Mouse (Mus musculus) liver, postnatal 0 days (tissue): Measurements from ENCODE around the gene Ndfip2.

Source experiments
- CTCF ChIP-seq: sonication (generic); IDR thresholded peaks from 2 replicates; pipeline ENCODE4 v1.5.1; 2016; ENCODE audit warnings: antibody characterized with exemption, low read depth
- EP300 ChIP-seq: IDR thresholded peaks from 2 replicates; pipeline ENCODE4 v1.6.1; 2016; ENCODE audit warnings: antibody characterized with exemption, low read depth, mild to moderate bottlenecking

- no peak for TF ChIP-seq CTCF
- TF ChIP-seq EP300: no peak
Measured at GRCm38 (mm10) chr14:105275196-105275595, 16.8 kb downstream of the Ndfip2 start.
